Mouse (Mus musculus): ENCODE data around the gene Ube2b. TPM values are rescaled to one million over a fixed set of nuclear protein-coding genes. Genes with fewer than 3 reads are reported as not detected.

Gene Ube2b
- total RNA-seq, 2 experiments from 2014 or later = 386 to 446 TPM

DNA sequence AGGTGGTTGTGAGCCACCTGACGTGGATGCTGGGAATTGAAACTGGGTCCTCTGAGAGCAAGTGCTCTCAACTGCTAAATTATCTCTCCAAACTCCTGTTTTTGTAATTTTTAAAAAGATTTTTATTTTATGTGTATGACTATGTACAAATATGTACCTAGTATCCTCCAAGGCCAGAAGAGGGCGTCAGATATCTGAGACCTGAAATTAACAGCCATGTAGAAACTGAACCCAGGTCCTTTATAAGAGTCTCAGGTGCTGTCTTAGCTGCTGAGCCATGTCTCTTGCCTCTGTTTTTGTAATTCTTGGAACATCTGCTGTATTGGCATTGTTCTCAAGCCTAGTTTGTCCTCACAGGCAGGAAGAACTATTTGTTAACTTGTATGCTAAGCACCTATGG lies 31.1 kb downstream of the Ube2b start:
- intact Hi-C loops (cut with DNase I) = no loop called here

GRCm38 (mm10) chr11:51968896-51969295 lies 31.7 kb downstream of the Ube2b start:
- intact Hi-C loops (cut with DNase I) = no loop called here
- DNase-seq = no peak

More for the DNA sequence above, 31.1 kb downstream of the Ube2b start:
- no peak for DNase-seq

DNA sequence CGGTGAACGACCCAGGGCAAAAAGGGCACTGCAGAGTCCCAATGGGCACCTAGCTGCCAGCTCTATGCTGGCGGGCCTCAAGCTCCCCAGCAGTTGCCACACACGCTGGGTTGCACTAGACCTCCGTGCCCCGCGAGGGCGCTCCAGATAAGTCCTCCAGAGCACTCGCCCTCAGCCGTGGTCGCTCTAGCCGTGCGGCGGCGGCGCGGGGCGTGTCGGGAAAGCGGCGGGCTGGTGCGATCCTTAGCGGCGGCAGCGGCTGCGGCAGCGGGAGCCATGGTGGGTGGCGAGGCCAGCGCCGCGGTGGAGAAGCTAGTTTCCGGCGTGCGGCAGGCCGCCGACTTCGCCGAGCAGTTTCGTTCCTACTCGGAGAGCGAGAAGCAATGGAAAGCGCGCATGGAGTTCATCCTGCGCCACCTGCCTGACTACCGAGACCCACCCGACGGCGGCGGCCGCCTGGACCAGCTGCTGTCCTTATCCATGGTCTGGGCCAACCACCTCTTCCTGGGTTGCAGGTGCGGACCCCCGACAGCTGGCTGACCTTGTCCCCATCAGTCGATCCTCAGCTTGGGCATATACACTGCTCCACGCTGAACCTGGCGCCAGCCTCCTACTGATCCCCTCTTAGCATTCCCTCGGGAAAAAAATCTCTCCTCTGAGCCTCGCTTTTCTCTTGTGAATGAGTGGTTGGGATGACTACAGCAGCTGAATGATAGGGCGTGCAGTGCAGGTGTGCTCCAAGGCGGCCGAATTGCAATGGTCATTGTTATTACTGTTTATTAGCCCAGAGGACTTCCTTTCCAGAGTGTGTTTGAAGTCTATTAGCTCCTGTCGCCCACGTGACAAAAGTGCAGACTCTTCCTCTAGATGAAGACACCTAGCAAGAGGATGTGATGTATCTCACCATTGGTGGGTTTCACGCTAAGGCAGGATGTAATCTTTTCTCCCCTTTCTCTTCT lies 32.8 kb downstream of the Ube2b start, which contains the start of gene Cdkn2aipnl:
TSS of gene Cdkn2aipnl (plus strand) at position 219 of the 959 bp plus-strand sequence.
- peak; percentile 96 for DNase-seq
- intact Hi-C loops (cut with DNase I) = loop anchor here (2.0 kb wide), 2 partner anchors 113 to 147 kb away; no protein-coding TSS in a partner anchor

GRCm38 (mm10) chr11:51966651-51967050 lies 33.9 kb downstream of the Ube2b start:
- intact Hi-C loops (cut with DNase I) = loop anchor here (2.0 kb wide), 2 partner anchors 112 to 146 kb away; no protein-coding TSS in a partner anchor
- no peak for DNase-seq

GRCm38 (mm10) chr11:51962277-51962676 lies 38.3 kb downstream of the Ube2b start:
- no peak for DNase-seq
- intact Hi-C loops (cut with DNase I) = no loop called here

DNA sequence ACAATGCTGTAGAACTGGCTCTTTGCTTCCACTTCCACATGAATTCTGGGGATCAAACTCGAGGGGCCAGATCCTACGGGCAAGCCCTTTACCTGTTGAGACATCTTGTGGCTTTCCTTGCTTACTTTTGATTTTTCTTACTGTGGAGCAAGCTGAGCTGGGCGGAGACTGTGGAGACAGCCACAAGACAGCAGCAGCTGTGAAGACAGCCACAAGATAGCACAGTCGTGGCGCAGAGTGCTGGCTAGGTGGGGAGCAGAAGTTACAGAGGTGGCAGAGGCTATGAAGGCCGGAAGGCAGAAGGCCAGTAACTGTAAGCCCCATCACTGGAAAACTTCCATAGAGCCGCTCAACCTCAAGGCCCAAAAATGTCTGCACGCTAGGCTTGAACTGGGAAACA lies 38.8 kb downstream of the Ube2b start:
- intact Hi-C loops (cut with DNase I) = no loop called here
- DNase-seq = no peak

DNA sequence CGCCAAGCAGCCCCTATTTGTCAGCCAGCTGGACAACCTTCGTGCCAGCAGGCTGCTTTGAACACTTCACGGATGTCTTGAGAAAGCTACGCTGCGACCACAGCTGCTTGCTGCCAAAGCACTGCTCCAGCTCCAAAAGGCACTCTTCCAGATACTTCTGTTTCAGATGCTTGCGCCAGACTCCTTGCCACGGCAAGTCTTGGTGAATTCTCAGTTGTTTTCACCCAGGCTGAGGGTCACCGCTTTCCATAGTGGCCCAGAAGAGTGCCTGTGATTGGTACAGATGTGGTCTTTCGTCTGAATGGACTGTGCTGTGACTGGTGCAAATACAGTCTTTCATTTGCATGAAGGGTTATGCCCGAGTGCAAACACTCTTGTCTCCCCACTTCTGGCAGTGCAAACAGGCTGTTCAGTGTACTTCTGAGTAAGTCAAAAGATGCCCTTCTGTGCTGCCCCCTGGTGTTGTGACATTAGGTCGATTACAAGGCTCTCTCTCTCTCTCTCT lies 39.5 kb downstream of the Ube2b start:
- DNase-seq = no peak
- intact Hi-C loops (cut with DNase I) = no loop called here

GRCm38 (mm10) chr11:51960061-51960460 lies 40.5 kb downstream of the Ube2b start:
- no peak for DNase-seq
- intact Hi-C loops (cut with DNase I) = no loop called here

GRCm38 (mm10) chr11:51959511-51959910 lies 41.1 kb downstream of the Ube2b start:
- intact Hi-C loops (cut with DNase I) = no loop called here
- no peak for DNase-seq

DNA sequence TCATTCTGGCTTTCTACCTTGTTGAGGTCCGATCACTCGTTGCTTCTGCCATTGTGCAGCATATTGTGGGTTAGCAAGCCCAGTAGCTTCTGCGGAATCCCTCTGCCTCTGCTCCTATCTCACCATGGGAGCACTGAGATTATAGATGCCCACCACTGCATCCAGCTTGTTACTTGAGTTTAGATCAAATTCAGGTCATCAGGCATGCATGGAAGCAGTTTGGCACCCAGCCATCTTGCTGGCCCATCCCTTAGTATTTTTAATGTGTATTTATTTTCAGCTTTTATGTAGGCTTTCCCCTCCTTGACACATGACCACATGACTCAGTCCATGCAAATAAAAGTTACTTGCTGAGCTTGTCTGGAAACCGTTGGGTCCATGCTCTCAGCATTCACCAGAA lies 42.8 kb downstream of the Ube2b start:
- DNase-seq = no peak
- intact Hi-C loops (cut with DNase I) = no loop called here

DNA sequence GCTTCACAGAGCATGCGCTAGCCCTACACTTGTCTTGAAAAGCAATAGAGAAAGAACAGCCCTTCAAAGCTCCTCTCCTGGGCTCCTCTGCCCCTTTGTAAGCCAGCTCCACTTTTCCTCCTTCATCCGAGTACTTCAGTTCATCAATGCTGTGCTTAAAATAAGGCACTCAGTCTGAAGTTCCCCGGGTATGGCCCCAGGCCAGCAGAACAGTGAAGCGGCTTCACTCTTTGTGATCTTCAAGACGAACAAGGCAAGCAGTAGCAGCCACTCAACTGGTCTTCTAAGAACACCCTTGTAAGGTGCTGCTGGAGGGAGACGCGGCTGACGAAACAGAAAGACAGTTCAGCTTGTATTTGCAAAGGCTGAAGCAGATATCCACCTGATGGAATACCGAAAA lies 44.5 kb downstream of the Ube2b start:
- no peak for DNase-seq
- intact Hi-C loops (cut with DNase I) = no loop called here

- intact Hi-C loops (cut with DNase I) = no loop called here
- DNase-seq = no peak
Measured at GRCm38 (mm10) chr11:51951861-51952420, 48.6 kb downstream of the Ube2b start.

DNA sequence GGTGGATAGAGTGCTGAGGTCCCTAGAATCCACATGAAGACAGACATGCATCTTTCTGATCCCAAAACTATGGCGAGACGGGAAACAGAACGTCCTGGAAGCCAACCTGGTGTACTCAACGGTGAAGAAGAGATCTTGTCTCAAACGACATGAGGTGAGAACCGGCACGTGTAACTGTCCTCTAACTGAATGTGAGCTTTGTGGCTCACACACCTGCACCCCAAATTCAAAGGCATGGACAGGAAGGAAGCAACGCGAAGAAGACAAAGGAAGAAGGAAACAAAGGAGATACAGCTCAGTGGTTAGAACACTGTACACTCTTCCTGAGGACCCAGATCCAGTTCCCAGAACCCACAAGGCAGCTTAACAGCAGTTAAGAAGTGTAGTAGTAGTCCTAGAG lies 50.6 kb downstream of the Ube2b start:
- no peak for DNase-seq
- intact Hi-C loops (cut with DNase I) = no loop called here

- DNase-seq = no peak
- intact Hi-C loops (cut with DNase I) = no loop called here
Measured at GRCm38 (mm10) chr11:51949155-51949840, 51.3 kb downstream of the Ube2b start.

DNA sequence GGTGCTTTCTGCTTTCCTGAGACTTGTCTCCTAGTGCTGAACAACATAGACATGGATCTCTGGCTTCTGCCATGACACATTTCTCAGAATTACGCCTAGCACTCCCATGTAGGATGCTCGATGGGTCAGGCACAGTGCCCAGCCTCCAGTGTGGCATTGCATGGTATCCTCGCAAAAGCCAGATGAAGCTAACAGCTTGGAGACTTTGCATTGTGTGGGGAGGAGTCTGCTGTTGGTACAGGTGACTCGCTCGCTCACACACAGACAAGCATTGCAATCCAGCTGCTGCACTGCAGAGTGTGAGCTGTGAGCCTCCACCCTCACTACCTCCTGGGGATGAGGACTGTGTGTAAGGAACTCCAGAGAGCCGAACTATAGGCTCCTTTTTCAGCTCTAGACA lies 54.4 kb downstream of the Ube2b start:
- DNase-seq = no peak
- intact Hi-C loops (cut with DNase I) = no loop called here

- DNase-seq = peak in 1 of 2 experiments; percentile 40
- intact Hi-C loops (cut with DNase I) = no loop called here
Measured at GRCm38 (mm10) chr11:51945548-51945947, 55.0 kb downstream of the Ube2b start.

- no peak for DNase-seq
- intact Hi-C loops (cut with DNase I) = no loop called here
Measured at GRCm38 (mm10) chr11:51944239-51944638, 56.3 kb downstream of the Ube2b start.

GRCm38 (mm10) chr11:51943500-51943841 lies 57.1 kb downstream of the Ube2b start:
- intact Hi-C loops (cut with DNase I) = loop anchor here (2.0 kb wide), 1 partner anchor 19 kb away; no protein-coding TSS in a partner anchor
- no peak for DNase-seq

DNA sequence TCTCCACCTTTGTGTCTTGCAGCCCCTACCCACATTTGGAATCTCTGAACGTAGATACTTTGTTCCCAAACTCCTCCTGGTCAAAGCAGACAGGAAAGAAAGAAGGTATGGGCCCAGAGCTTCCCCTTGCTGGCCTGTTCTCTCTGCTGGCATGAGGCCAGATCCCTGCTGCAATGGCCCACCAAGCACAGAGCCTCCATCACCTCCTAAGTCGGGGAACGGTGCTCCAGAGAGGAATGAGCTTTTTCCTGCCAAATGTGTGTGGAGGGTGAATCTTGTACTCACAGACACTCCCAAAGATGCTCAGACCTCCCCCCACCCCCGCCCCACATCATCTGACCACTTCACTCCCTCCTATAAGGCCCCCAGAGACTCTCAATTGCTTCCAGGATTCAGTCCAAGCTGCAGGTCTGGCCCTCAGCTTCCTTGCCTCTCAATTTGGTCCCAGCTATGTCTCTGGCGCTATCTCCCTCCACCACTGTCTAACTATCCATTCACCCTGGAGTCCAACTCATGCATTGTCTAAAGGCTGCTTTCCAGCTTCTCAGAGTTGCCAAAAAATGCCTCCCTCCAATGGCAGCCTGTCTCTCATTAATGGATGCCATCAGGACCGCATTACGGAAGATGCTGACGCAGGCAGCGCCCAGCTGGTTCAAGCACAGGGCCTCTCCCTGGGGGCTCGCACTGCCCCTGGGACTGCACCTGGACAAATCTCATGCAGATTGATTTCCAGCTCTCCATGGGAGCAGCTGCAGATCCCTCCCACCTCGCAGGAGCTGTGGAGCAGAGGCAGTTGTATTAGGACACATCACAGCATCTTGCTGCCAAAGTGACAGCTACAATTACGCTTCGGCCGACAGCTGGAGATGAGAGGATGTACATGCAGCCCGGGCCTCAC lies 57.7 kb downstream of the Ube2b start:
- intact Hi-C loops (cut with DNase I) = loop anchor here (2.0 kb wide), 1 partner anchor 18 kb away; no protein-coding TSS in a partner anchor

GRCm38 (mm10) chr11:51940511-51940955 lies 60.0 kb downstream of the Ube2b start:
- peak; percentile 59 to 68 for DNase-seq
- intact Hi-C loops (cut with DNase I) = no loop called here

More for the DNA sequence above, 57.7 kb downstream of the Ube2b start:
- peak in 1 of 2 experiments; percentile 43 for DNase-seq
